ENCODE assay signal across 37 mouse cellular contexts in genomic region chr9:40652757-40653156, GRCm38 (mm10). TPM values are rescaled to one million over a fixed set of nuclear protein-coding genes. Genes with fewer than 3 reads are reported as not detected.
DNase-seq lines count a peak whose midpoint lies in the region; ATAC-seq lines count a peak whose summit lies in the region.
"Had no signal": no experiment of that assay in that cellular context is flagged by ENCODE, and none has a peak within 500 bp of the region (broad histone marks: within the 10 kb centered on the region; RNA-seq: fewer than 3 reads in every experiment).

No protein-coding gene starts in this region.

- H3K27ac ChIP-seq in hindbrain, embryonic 10.5 days, result peak overlapping the region; percentile 51; the same call in 1 of the 2 replicates
- no peak overlapping the region for H3K27ac ChIP-seq in hindbrain, embryonic 14.5 days
- H3K27ac ChIP-seq in kidney, embryonic 16.5 days (ENCODE audit: low read length), result no peak overlapping the region
- H3K27ac ChIP-seq in limb, embryonic 11.5 days (replicated peaks; ENCODE audit: low read depth, low read length), result no peak overlapping the region
- H3K27ac ChIP-seq: embryonic facial prominence, embryonic 12.5 days; heart, adult 2 months; hindbrain, embryonic 13.5 days; kidney, postnatal 0 days; midbrain, embryonic 10.5 days; midbrain, embryonic 15.5 days; neural tube, embryonic 15.5 days had no signal

- no peaks in the 10 kb centered on the region for H3K27me3 ChIP-seq in hindbrain, embryonic 10.5 days (ENCODE audit: insufficient read depth, poor library complexity, severe bottlenecking)
- H3K27me3 ChIP-seq in hindbrain, embryonic 14.5 days (ENCODE audit: control insufficient read depth, insufficient read depth, low read length), result no peaks in the 10 kb centered on the region
- H3K27me3 ChIP-seq in kidney, embryonic 16.5 days (ENCODE audit: insufficient read depth, low read length), result no peaks in the 10 kb centered on the region
- H3K27me3 ChIP-seq in limb, embryonic 11.5 days (ENCODE audit: control insufficient read depth, insufficient read depth, low read length), result no peaks in the 10 kb centered on the region
- H3K27me3 ChIP-seq: embryonic facial prominence, embryonic 12.5 days; hindbrain, embryonic 13.5 days; midbrain, embryonic 15.5 days; neural tube, embryonic 15.5 days had no signal

- no peaks in the 10 kb centered on the region for H3K9me3 ChIP-seq in hindbrain, embryonic 10.5 days
- H3K9me3 ChIP-seq in hindbrain, embryonic 14.5 days (ENCODE audit: control insufficient read depth, low read length), result no peaks in the 10 kb centered on the region
- H3K9me3 ChIP-seq in kidney, embryonic 16.5 days (ENCODE audit: low read length), result no peaks in the 10 kb centered on the region
- no peaks in the 10 kb centered on the region for H3K9me3 ChIP-seq in limb, embryonic 11.5 days (ENCODE audit: control insufficient read depth, low read length)
- H3K9me3 ChIP-seq: embryonic facial prominence, embryonic 12.5 days; hindbrain, embryonic 13.5 days; midbrain, embryonic 10.5 days; midbrain, embryonic 15.5 days; neural tube, embryonic 15.5 days had no signal

- 44% methylated on average over 9 of the region's 9 CpGs for WGBS in hindbrain, embryonic 10.5 days
- WGBS in hindbrain, embryonic 14.5 days, result 37% methylated on average over 9 of the region's 9 CpGs
- WGBS in kidney, embryonic 16.5 days, result 33% methylated on average over 9 of the region's 9 CpGs
- 36% methylated on average over 9 of the region's 9 CpGs for whole genome bisulfite sequencing in limb, embryonic 11.5 days

- H3K4me1 ChIP-seq in hindbrain, embryonic 10.5 days (replicated peaks), result peaks cover 14% of the 10 kb centered on the region
- H3K4me1 ChIP-seq in hindbrain, embryonic 14.5 days (replicated peaks; ENCODE audit: control insufficient read depth, insufficient read depth, low read length), result no peaks in the 10 kb centered on the region
- H3K4me1 ChIP-seq in kidney, embryonic 16.5 days (ENCODE audit: insufficient read depth, low read length), result peaks cover 12% of the 10 kb centered on the region
- no peaks in the 10 kb centered on the region for H3K4me1 ChIP-seq in limb, embryonic 11.5 days (ENCODE audit: control insufficient read depth, insufficient read depth, low read length)
- H3K4me1 ChIP-seq: embryonic facial prominence, embryonic 12.5 days; hindbrain, embryonic 13.5 days; midbrain, embryonic 15.5 days; neural tube, embryonic 15.5 days had no signal

- H3K36me3 ChIP-seq in hindbrain, embryonic 10.5 days, result no peaks in the 10 kb centered on the region
- no peaks in the 10 kb centered on the region for H3K36me3 ChIP-seq in hindbrain, embryonic 14.5 days (replicated peaks; ENCODE audit: control insufficient read depth, insufficient read depth)
- H3K36me3 ChIP-seq in kidney, embryonic 16.5 days (ENCODE audit: insufficient read depth, low read length), result no peaks in the 10 kb centered on the region
- H3K36me3 ChIP-seq in limb, embryonic 11.5 days (ENCODE audit: control insufficient read depth, insufficient read depth, low read length), result no peaks in the 10 kb centered on the region
- H3K36me3 ChIP-seq: embryonic facial prominence, embryonic 12.5 days; hindbrain, embryonic 13.5 days; midbrain, embryonic 10.5 days; midbrain, embryonic 15.5 days; neural tube, embryonic 15.5 days had no signal

- H3K9ac ChIP-seq in hindbrain, embryonic 14.5 days, result no peak overlapping the region
- H3K9ac ChIP-seq in kidney, embryonic 16.5 days (replicated peaks; ENCODE audit: low read length), result no peak overlapping the region
- no peak overlapping the region for H3K9ac ChIP-seq in limb, embryonic 11.5 days (ENCODE audit: low read length)
- H3K9ac ChIP-seq: embryonic facial prominence, embryonic 12.5 days; hindbrain, embryonic 13.5 days; midbrain, embryonic 15.5 days; neural tube, embryonic 15.5 days had no signal

- H3K4me2 ChIP-seq in hindbrain, embryonic 14.5 days (replicated peaks), result no peak overlapping the region
- H3K4me2 ChIP-seq in kidney, embryonic 16.5 days (replicated peaks; ENCODE audit: low read depth, low read length), result no peak overlapping the region
- no peak overlapping the region for H3K4me2 ChIP-seq in limb, embryonic 11.5 days (ENCODE audit: low read depth, severe bottlenecking)
- H3K4me2 ChIP-seq: embryonic facial prominence, embryonic 12.5 days; hindbrain, embryonic 13.5 days; midbrain, embryonic 15.5 days; neural tube, embryonic 15.5 days had no signal

- H3K4me3 ChIP-seq in hindbrain, embryonic 10.5 days, result no peak overlapping the region
- H3K4me3 ChIP-seq in hindbrain, embryonic 14.5 days (replicated peaks; ENCODE audit: low read length), result no peak overlapping the region
- H3K4me3 ChIP-seq in kidney, embryonic 16.5 days (ENCODE audit: low read length), result no peak overlapping the region
- no peak overlapping the region for H3K4me3 ChIP-seq in limb, embryonic 11.5 days (ENCODE audit: low read depth, low read length)
- H3K4me3 ChIP-seq: embryonic facial prominence, embryonic 12.5 days; heart, adult 2 months; hindbrain, embryonic 13.5 days; midbrain, embryonic 10.5 days; midbrain, embryonic 15.5 days; neural tube, embryonic 15.5 days had no signal

- ATAC-seq in hindbrain, embryonic 14.5 days (ENCODE audit: low FRiP score), result no peak
- ATAC-seq in kidney, embryonic 16.5 days (ENCODE audit: low FRiP score, low TSS enrichment), result peak; percentile 57; the same call in 1 of the 2 replicates
- ATAC-seq in common myeloid progenitor, adult 5-6 weeks (replicated peaks; ENCODE audit: low read depth, poor library complexity, severe bottlenecking), result 0 out of 2 replicates have a peak, but pooled peaks have one; percentile 39
- peak; percentile 51; the same call in 1 of the 2 replicates for ATAC-seq in limb, embryonic 11.5 days (ENCODE audit: insufficient number of reproducible peaks, low FRiP score, low TSS enrichment, low read depth)
- ATAC-seq: activated CD4-positive, CD25-positive, alpha-beta regulatory T cell, adult 4 months; CD4-positive, CD25-positive, alpha-beta regulatory T cell, adult 4 months; forebrain, embryonic 14.5 days; lung, postnatal 0 days; midbrain, embryonic 15.5 days had no signal

- DNase-seq in hindbrain, embryonic 10.5 days (ENCODE audit: low spot score), result no peak
- no peak for DNase-seq in hindbrain, embryonic 14.5 days (ENCODE audit: low spot score)
- DNase-seq in kidney, postnatal 10 days, result no peak
- DNase-seq in limb, embryonic 11.5 days (ENCODE audit: low spot score), result peak; percentile 57
- DNase-seq in spleen, postnatal 4 days (ENCODE audit: low spot score in 2 of 2), result no peak
- no peak for DNase-seq in lung, postnatal 25 days (ENCODE audit: low spot score)
- DNase-seq: adrenal gland, adult 2 months; adrenal gland, postnatal 36 days; cerebellum, adult 18-20 months; cerebellum, postnatal 25 days; gastrocnemius, postnatal 25 days; heart, adult 2 months; layer of hippocampus, postnatal 36 days; left cerebral cortex, postnatal 4 days; lung, adult 18-20 months; right cerebral cortex, postnatal 25 days; thymus, adult 18-20 months; thymus, postnatal 25 days had no signal

RNA-seq across cellular contexts. Expression of gene Gm21915, which starts 17.7 kb away (rescaled TPM):
- polyA plus RNA-seq in hindbrain, embryonic 10.5 days (2016; fragmentation: Nextera tagmentation; extraction: Ambion mirVana), result not detected in 2 replicates
- not detected in 2 replicates for polyA plus RNA-seq in hindbrain, embryonic 14.5 days (2014; fragmentation: Nextera tagmentation; extraction: Ambion mirVana)
- not detected in 2 replicates for polyA plus RNA-seq in kidney, embryonic 16.5 days (2015; fragmentation: Nextera tagmentation; extraction: Ambion mirVana)
- not detected in 2 replicates for total RNA-seq in common myeloid progenitor, adult 5-6 weeks (2017)
- polyA plus RNA-seq in limb, embryonic 11.5 days (2014; fragmentation: Nextera tagmentation; extraction: Ambion mirVana), result not detected in 2 replicates
- total RNA-seq: adrenal gland, adult 2 months; adrenal gland, postnatal 36 days; gastrocnemius, adult 18-20 months; gastrocnemius, postnatal 25 days; heart, adult 2 months; heart, postnatal 25 days; layer of hippocampus, postnatal 36 days; left cerebral cortex, postnatal 4 days; liver, adult 2 months had no signal
- polyA plus RNA-seq: activated CD4-positive, CD25-positive, alpha-beta regulatory T cell, adult 4 months; adrenal gland, adult 2 months; brain, embryonic 14.5 days; CD4-positive, CD25-positive, alpha-beta regulatory T cell, adult 4 months; embryonic facial prominence, embryonic 12.5 days; forebrain, embryonic 14.5 days; heart, adult 2 months; heart, embryonic 14.5 days; hindbrain, embryonic 13.5 days; kidney, postnatal 0 days; large intestine, adult 2 months; liver, adult 2 months; lung, postnatal 0 days; midbrain, embryonic 10.5 days; midbrain, embryonic 15.5 days; neural tube, embryonic 15.5 days; stomach, embryonic 16.5 days had no signal

RNA-seq across cellular contexts. Expression of gene Clmp, which starts 33.0 kb away (rescaled TPM):
- polyA plus RNA-seq in hindbrain, embryonic 10.5 days (2016; fragmentation: Nextera tagmentation; extraction: Ambion mirVana), result 33.7 and 37.0 TPM in 2 replicates
- polyA plus RNA-seq in hindbrain, embryonic 14.5 days (2014; fragmentation: Nextera tagmentation; extraction: Ambion mirVana), result 56.6 and 62.9 TPM in 2 replicates
- 28.0 and 31.3 TPM in 2 replicates for polyA plus RNA-seq in kidney, embryonic 16.5 days (2015; fragmentation: Nextera tagmentation; extraction: Ambion mirVana)
- not detected in 2 replicates for total RNA-seq in common myeloid progenitor, adult 5-6 weeks (2017)
- polyA plus RNA-seq in limb, embryonic 11.5 days (2014; fragmentation: Nextera tagmentation; extraction: Ambion mirVana), result 62.7 and 65.3 TPM in 2 replicates
